Mouse (Mus musculus) lung, embryonic 16.5 days (tissue): ENCODE measurements at regions not wholly inside any gene's neighbourhood (a gene's known extent, or its start where the extent isn't known, plus 50 kb on each side); places are given as distances from the start of the nearest gene placed in this dataset.

Experiments used
- ATAC-seq: fragments of 200-750 bp; cut with Nextera tagmentation; 2 replicates; pipeline ENCODE4 v1.8.0; 2017; ENCODE audit warnings: low read depth, mild to moderate bottlenecking, moderate library complexity
- H3K27ac ChIP-seq: fragments of 300-500 bp; sonication (generic); 2 replicates; pipeline ENCODE4 v1.5.1; 2014; ENCODE audit warnings: mild to moderate bottlenecking, control low read depth, low read length
- H3K27me3 ChIP-seq: fragments of 300-500 bp; sonication (generic); 2 replicates; pipeline ENCODE4 v1.6.1; 2014; ENCODE audit warnings: low read depth, low read length, mixed read lengths; ENCODE audit not compliant: control insufficient read depth, insufficient read depth
- H3K36me3 ChIP-seq: fragments of 300-500 bp; sonication (generic); 2 replicates; pipeline ENCODE4 v1.6.1; 2014; ENCODE audit warnings: low read length; ENCODE audit not compliant: control insufficient read depth, insufficient read depth
- H3K4me1 ChIP-seq: fragments of 300-500 bp; sonication (generic); replicated peaks from 2 replicates; pipeline ENCODE4 v1.6.1; 2014; ENCODE audit warnings: low read length, mixed read lengths; ENCODE audit not compliant: control insufficient read depth, insufficient read depth
- H3K4me2 ChIP-seq: fragments of 300-500 bp; sonication (generic); 2 replicates; pipeline ENCODE4 v1.6.1; 2014; ENCODE audit warnings: low read depth, low read length, control low read depth
- H3K4me3 ChIP-seq: fragments of 300-500 bp; sonication (generic); 2 replicates; pipeline ENCODE4 v1.5.1; 2014; ENCODE audit warnings: mild to moderate bottlenecking, low read length, control low read depth
- H3K9ac ChIP-seq: fragments of 300-500 bp; sonication (generic); 2 replicates; pipeline ENCODE4 v1.6.1; 2014; ENCODE audit warnings: low read length, control low read depth
- H3K9me3 ChIP-seq: fragments of 300-500 bp; sonication (generic); 2 replicates; pipeline ENCODE4 v1.6.1; 2016; ENCODE audit warnings: low read length; ENCODE audit not compliant: control insufficient read depth
- WGBS: fragments of 180-500 bp; shearing (Covaris S2); extraction: QIAGEN DNeasy Blood & Tissue Kit; methylation state at CpG from one replicate; pipeline ENCODE4 v1.1.7; 2014; 5-methylcytosine and 5-hydroxymethylcytosine counted together

DNA sequence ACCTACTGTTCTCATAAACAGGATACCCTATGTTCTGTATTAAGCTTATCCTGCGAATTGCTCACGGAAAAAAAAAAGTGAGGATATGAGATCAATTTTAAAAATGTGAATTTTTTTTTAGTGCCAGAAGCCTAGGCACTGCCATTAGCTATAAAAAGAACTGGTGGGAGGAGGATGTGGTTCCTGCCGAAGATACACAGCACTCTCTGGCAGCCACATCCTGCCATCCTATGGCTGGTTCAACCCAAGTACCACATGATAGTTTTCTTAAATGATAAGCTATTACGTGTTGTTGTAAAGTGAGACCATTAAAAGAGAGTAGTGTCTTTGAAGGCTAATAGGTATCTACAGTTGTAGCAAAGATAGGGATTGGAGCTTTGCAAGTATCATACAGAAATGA lies 58.2 kb upstream of the Ppp3ca start:
- WGBS: 71% methylated on average over 4 of the region's 4 CpGs
- H3K4me2 ChIP-seq: no peak overlapping the region
- no peaks in the 10 kb centered on the region for H3K27me3 ChIP-seq
- peaks cover 4% of the 10 kb centered on the region; the same call in 1 of the 2 replicates for H3K4me1 ChIP-seq
- H3K9ac ChIP-seq: no peak overlapping the region
- H3K27ac ChIP-seq: no peak overlapping the region
- no peak for ATAC-seq
- H3K4me3 ChIP-seq: no peak overlapping the region
- H3K36me3 ChIP-seq: no peaks in the 10 kb centered on the region
- no peaks in the 10 kb centered on the region for H3K9me3 ChIP-seq

DNA sequence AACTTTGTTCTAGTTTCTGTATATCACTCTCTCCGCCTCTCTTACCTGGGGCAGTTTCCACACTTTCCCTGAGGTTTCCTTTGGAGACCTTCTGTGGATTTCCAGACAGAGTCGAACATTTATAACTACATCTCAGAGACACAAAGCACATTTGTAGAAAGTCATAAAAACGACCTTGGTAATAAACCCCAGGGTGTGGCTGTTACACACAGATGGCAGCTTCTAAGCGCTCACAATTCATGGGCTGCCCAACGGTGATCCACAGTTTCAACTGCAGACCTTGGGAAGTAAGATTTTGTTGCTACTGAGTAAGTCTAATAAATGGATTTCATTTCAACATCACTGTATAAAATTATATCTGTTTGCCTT lies 59.4 kb upstream of the Ppp3ca start:
- Histone ChIP-seq H3K27me3 (no peaks in the 10 kb centered on the region), H3K27ac (peak overlapping the region; percentile 25; the same call in 1 of the 2 replicates), H3K4me1 (peaks cover 4% of the 10 kb centered on the region; the same call in 1 of the 2 replicates), H3K4me3 (no peak overlapping the region), H3K9me3 (no peaks in the 10 kb centered on the region), H3K4me2 (no peak overlapping the region), H3K36me3 (no peaks in the 10 kb centered on the region), H3K9ac (no peak overlapping the region)
- no peak for ATAC-seq
- 66% methylated on average over 5 of the region's 5 CpGs for whole genome bisulfite sequencing

DNA sequence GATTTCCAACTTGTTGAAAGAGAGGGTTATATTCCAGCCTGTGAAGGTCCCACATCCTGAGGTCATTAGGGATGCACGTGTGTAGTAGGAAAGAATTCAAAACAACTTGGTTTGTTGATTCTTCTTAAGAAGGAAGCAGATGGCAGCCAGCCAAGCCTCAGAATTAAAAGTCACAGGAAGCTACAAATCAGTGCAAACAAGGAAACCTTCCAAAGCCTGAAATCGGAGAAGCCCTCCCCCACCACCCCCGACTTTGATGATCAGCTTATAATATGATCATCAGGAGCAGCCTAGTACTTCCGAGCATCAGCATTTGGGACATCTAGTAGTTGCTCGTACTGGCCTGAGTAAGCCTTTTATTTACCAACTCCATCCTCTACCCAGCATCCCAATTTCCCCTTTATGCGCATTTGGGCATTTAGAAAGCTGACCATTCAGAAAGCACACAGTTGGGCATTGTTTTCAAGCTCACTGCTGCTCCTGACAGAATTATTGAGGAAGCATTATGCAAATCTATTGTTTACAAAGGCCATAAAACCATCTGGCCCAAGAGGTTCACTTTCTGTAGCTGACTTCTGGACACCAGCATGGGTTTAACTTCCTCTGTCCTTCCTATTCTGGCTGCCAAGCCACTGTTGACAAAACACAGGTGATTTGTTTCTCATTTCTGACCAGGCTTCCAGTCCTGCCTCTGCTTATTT lies 59.9 kb upstream of the Ppp3ca start:
- Histone ChIP-seq H3K36me3 (no peaks in the 10 kb centered on the region), H3K9ac (no peak overlapping the region), H3K4me1 (peaks cover 4% of the 10 kb centered on the region; the same call in 1 of the 2 replicates), H3K27me3 (no peaks in the 10 kb centered on the region), H3K9me3 (no peaks in the 10 kb centered on the region), H3K4me3 (no peak overlapping the region), H3K27ac (peak overlapping the region; percentile 25; the same call in 1 of the 2 replicates), H3K4me2 (0 out of 2 replicates have a peak overlapping the region, but pooled peaks have one; percentile 8)
- peak; percentile 72 for ATAC-seq
- 30% methylated on average over 6 of the region's 6 CpGs for WGBS

DNA sequence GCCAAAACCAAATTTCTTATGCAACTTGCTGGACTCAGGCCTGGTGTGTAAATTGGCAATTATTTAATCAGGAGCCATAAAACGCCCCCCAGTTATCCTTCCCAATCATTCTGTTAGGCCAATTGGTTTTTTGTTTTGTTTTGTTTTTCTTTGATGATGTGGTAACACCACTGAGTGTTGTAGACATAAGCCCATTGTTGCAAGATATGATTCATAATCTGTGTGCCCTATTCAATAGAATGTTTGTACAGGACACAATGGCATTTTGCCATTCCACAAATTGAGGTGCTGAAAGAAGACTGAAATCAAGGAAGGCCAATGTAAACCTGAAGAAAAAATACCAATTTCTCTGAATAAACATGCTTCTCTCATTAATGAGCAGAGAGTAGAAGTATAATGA lies 68.2 kb upstream of the Ppp3ca start:
- Histone ChIP-seq H3K27ac (no peak overlapping the region), H3K36me3 (no peaks in the 10 kb centered on the region), H3K4me2 (no peak overlapping the region), H3K27me3 (no peaks in the 10 kb centered on the region), H3K4me1 (no peaks in the 10 kb centered on the region), H3K4me3 (no peak overlapping the region), H3K9me3 (no peaks in the 10 kb centered on the region), H3K9ac (no peak overlapping the region)
- WGBS: 73% methylated on average over 1 of the region's 1 CpGs
- ATAC-seq: no peak

DNA sequence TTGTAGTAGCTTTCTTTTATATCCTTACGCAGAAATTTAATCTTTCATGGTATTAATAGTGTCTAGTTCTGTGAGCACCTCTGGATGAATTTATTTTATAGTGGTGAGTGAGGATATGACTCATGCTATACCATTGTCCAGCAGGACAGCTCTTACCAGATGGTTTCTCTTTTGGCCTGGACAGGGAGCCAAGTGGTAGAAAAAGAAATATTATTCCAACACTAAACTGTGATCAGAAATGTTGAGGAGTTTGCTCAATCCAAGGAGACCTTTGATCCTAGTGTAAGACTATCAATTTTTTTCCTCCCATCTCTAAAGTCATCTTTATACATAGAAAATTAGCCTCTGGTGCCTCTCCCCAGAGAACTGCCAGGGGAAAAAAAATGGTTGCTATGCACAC lies 86.0 kb upstream of the Ppp3ca start:
- no peaks in the 10 kb centered on the region for H3K9me3 ChIP-seq
- H3K4me1 ChIP-seq: no peaks in the 10 kb centered on the region
- no peaks in the 10 kb centered on the region for H3K27me3 ChIP-seq
- WGBS: 87% methylated on average over 1 of the region's 1 CpGs
- no peaks in the 10 kb centered on the region for H3K36me3 ChIP-seq
- H3K4me2 ChIP-seq: no peak overlapping the region
- H3K27ac ChIP-seq: no peak overlapping the region
- no peak for ATAC-seq
- H3K9ac ChIP-seq: no peak overlapping the region
- no peak overlapping the region for H3K4me3 ChIP-seq

DNA sequence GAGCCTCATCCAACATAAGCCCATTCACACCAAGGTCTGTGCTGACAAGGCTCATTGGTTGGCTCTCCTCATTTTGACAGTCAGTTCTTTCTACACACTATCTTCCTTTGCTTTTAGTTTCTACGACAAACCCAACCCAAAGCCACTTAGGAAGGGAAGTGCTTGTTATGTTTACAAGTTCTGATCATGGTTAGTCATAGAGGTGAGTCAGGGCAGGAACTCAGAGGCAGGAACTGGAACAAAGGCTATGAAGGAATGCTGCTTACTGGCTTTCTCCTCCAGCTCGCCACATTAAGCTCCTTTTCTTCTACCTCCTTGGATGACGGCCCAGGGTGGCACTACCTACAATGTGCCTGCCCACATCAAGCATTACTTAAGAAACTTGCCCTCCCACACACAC lies 91.9 kb upstream of the Ppp3ca start:
- 54% methylated on average over 3 of the region's 3 CpGs for WGBS
- no peak overlapping the region for H3K4me3 ChIP-seq
- H3K4me1 ChIP-seq: no peaks in the 10 kb centered on the region
- no peaks in the 10 kb centered on the region for H3K36me3 ChIP-seq
- no peaks in the 10 kb centered on the region for H3K27me3 ChIP-seq
- H3K9ac ChIP-seq: no peak overlapping the region
- no peak overlapping the region for H3K27ac ChIP-seq
- H3K4me2 ChIP-seq: no peak overlapping the region
- no peaks in the 10 kb centered on the region for H3K9me3 ChIP-seq
- no peak for ATAC-seq

DNA sequence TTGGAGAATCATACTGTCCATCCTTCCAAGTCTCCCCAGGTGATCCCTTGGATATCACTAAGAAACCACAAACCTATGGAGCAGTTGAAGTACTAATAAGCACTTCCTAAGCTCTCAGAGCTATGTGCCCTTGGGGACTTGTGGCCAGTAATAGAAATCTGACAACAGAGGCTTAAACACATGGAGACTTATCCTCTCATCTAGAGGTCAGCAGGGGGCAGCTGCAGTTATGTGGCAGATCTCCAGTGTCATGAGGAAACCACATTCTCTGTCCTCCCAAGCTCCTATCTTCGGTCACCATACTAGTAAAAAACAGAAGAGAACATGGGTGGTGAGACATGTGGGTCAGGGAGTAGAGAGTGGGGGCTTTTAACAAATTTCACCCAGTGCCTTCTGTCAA lies 99.4 kb upstream of the Ppp3ca start:
- H3K4me2 ChIP-seq: no peak overlapping the region
- H3K4me3 ChIP-seq: no peak overlapping the region
- ATAC-seq: no peak
- no peaks in the 10 kb centered on the region for H3K9me3 ChIP-seq
- no peak overlapping the region for H3K9ac ChIP-seq
- no peaks in the 10 kb centered on the region for H3K27me3 ChIP-seq
- 77% methylated on average over 1 of the region's 1 CpGs for WGBS
- H3K27ac ChIP-seq: no peak overlapping the region
- H3K36me3 ChIP-seq: no peaks in the 10 kb centered on the region
- no peaks in the 10 kb centered on the region for H3K4me1 ChIP-seq

DNA sequence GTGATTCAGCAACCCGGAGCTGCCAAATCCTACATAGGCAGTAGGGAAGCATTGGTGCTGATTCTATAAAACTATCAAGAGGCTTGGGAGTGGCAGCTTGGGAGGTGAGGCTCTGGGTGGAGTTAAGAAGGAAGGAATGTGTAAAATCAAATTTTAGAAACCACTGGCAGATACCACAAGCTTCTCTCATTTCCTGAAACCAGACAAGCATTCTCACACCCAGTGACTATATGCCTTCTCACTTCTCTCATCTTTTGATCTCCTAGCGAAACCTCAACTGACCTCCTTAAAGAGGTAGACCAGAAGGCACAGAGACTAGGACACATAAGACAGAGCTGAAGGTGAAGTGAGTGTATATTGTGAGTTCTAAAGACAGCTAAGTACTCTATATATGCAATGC lies 113.4 kb upstream of the Ppp3ca start:
- Histone ChIP-seq H3K27me3 (no peaks in the 10 kb centered on the region), H3K9ac (no peak overlapping the region), H3K4me1 (no peaks in the 10 kb centered on the region), H3K4me3 (no peak overlapping the region), H3K27ac (no peak overlapping the region), H3K4me2 (no peak overlapping the region), H3K9me3 (no peaks in the 10 kb centered on the region), H3K36me3 (no peaks in the 10 kb centered on the region)
- WGBS: 87% methylated on average over 2 of the region's 2 CpGs
- ATAC-seq: no peak

DNA sequence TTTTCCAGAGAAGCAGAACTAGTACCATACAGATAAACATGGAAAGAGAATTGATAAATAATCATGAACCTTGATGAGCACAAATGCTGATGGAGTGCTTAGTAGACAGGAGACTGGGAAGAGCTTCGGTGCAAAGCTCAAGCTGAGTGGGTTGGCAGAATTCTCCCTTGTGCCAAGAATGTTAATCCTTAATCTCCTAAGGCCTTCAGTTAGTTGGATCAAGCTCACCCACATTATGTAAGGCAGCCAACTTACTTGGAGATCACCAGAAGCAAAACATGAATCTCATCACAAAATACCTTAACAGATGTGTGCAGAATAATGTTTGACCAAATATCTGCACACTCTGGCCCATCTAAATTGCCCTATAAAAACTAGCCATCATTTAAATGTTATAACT lies 120.5 kb upstream of the Ppp3ca start:
- no peaks in the 10 kb centered on the region for H3K9me3 ChIP-seq
- H3K27ac ChIP-seq: no peak overlapping the region
- no peak overlapping the region for H3K9ac ChIP-seq
- no peak overlapping the region for H3K4me3 ChIP-seq
- H3K36me3 ChIP-seq: no peaks in the 10 kb centered on the region
- WGBS: 84% methylated on average over 1 of the region's 1 CpGs
- no peaks in the 10 kb centered on the region for H3K4me1 ChIP-seq
- H3K27me3 ChIP-seq: no peaks in the 10 kb centered on the region
- H3K4me2 ChIP-seq: no peak overlapping the region
- ATAC-seq: no peak

DNA sequence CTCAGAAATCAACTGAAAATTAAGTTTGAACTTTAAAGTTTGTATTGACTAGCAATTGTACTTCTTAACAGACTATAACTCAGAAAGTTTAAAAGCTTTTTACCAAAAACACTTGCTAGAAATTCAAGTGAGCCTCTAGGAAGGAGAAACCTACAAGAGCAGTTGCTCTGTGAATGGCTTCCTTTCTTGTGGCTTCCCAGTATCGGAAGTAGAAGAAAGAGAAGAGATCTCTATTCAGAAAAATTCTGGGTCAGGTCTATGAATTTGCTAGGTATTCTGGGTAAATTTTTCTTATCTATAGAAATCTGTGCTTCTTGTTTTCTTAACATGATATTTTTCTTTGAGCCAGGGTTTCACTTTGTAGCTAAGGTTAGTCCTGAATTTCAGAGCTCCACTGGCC lies 138.3 kb upstream of the Ppp3ca start:
- 79% methylated on average over 1 of the region's 1 CpGs for WGBS
- H3K9ac ChIP-seq: no peak overlapping the region
- H3K27me3 ChIP-seq: no peaks in the 10 kb centered on the region
- no peaks in the 10 kb centered on the region for H3K4me1 ChIP-seq
- no peaks in the 10 kb centered on the region for H3K36me3 ChIP-seq
- H3K27ac ChIP-seq: no peak overlapping the region
- ATAC-seq: no peak
- H3K4me3 ChIP-seq: no peak overlapping the region
- H3K4me2 ChIP-seq: no peak overlapping the region
- no peaks in the 10 kb centered on the region for H3K9me3 ChIP-seq
